Mouse (Mus musculus): ENCODE data around the gene Sgms2. TPM values are rescaled to one million over a fixed set of nuclear protein-coding genes. Genes with fewer than 3 reads are reported as not detected.

The Sgms2 gene
- polyA plus RNA-seq, 1 experiment: 8.6 TPM

GRCm38 (mm10) chr3:131491980-131492379 is 769 bp upstream of the Sgms2 start:
- H3ac ChIP-seq (ENCODE audit: control insufficient read depth, insufficient read length, low read depth): no peak overlapping the region
- H3K36me3 ChIP-seq (ENCODE audit: control insufficient read depth, insufficient read depth): no peaks in the 10 kb centered on the region
- no peaks in the 10 kb centered on the region for H3K27me3 ChIP-seq (ENCODE audit: control insufficient read depth, insufficient read depth, insufficient read length)
- H3K79me3 ChIP-seq (ENCODE audit: low read depth): peaks cover 18% of the 10 kb centered on the region
- TF ChIP-seq FOSL1 (IDR thresholded peaks at IDR 0.05; ENCODE audit: insufficient read depth, low read length, poor library complexity, severe bottlenecking) (no peak), CTCF (IDR thresholded peaks at IDR 0.05; ENCODE audit: control insufficient read depth, insufficient read depth, insufficient read length) (no peak), USF1 (IDR thresholded peaks at IDR 0.05; ENCODE audit: low read depth) (no peak), MYOD1 (IDR thresholded peaks at IDR 0.05; ENCODE audit: control insufficient read depth, insufficient read length, low read depth) (no peak), MAX (IDR thresholded peaks at IDR 0.05) (no peak), MYOG (IDR thresholded peaks at IDR 0.05; ENCODE audit: control insufficient read depth, extremely low read depth, insufficient read length) (no peak), CEBPB (IDR thresholded peaks at IDR 0.05; ENCODE audit: low read depth) (no peak)
- peaks cover 29% of the 10 kb centered on the region for H3K79me2 ChIP-seq (ENCODE audit: control insufficient read depth, insufficient read depth)
- H3K4me3 ChIP-seq (ENCODE audit: insufficient read depth, poor library complexity, severe bottlenecking): no peak overlapping the region

- H3K27me3 ChIP-seq (ENCODE audit: control insufficient read depth, insufficient read depth, insufficient read length): no peaks in the 10 kb centered on the region
- peak overlapping the region; percentile 56 for H3K4me3 ChIP-seq (ENCODE audit: insufficient read depth, poor library complexity, severe bottlenecking)
- H3ac ChIP-seq (ENCODE audit: control insufficient read depth, insufficient read length, low read depth): peak overlapping the region; percentile 88
- H3K79me2 ChIP-seq (ENCODE audit: control insufficient read depth, insufficient read depth): peaks cover 46% of the 10 kb centered on the region
- TF ChIP-seq MAX (IDR thresholded peaks at IDR 0.05) (no peak), MYOD1 (IDR thresholded peaks at IDR 0.05; ENCODE audit: control insufficient read depth, insufficient read length, low read depth) (no peak), USF1 (IDR thresholded peaks at IDR 0.05; ENCODE audit: low read depth) (no peak), CEBPB (IDR thresholded peaks at IDR 0.05; ENCODE audit: low read depth) (no peak), FOSL1 (IDR thresholded peaks at IDR 0.05; ENCODE audit: insufficient read depth, low read length, poor library complexity, severe bottlenecking) (no peak), CTCF (IDR thresholded peaks at IDR 0.05; ENCODE audit: control insufficient read depth, insufficient read depth, insufficient read length) (no peak)
- no peaks in the 10 kb centered on the region for H3K36me3 ChIP-seq (ENCODE audit: control insufficient read depth, insufficient read depth)
- peaks cover 18% of the 10 kb centered on the region for H3K79me3 ChIP-seq (ENCODE audit: low read depth)
These were observed 885 bp downstream of the Sgms2 start for GRCm38 (mm10) chr3:131490143-131490908.

- TF ChIP-seq FOSL1 (IDR thresholded peaks at IDR 0.05; ENCODE audit: insufficient read depth, low read length, poor library complexity, severe bottlenecking): no peak
- no peak for TF ChIP-seq MAX (IDR thresholded peaks at IDR 0.05)
- no peak for TF ChIP-seq MYOG (IDR thresholded peaks at IDR 0.05; ENCODE audit: control insufficient read depth, extremely low read depth, insufficient read length)
- TF ChIP-seq MYOD1 (IDR thresholded peaks at IDR 0.05; ENCODE audit: control insufficient read depth, insufficient read length, low read depth): no peak
- no peak for TF ChIP-seq USF1 (IDR thresholded peaks at IDR 0.05; ENCODE audit: low read depth)
- TF ChIP-seq CTCF (IDR thresholded peaks at IDR 0.05; ENCODE audit: control insufficient read depth, insufficient read depth, insufficient read length): no peak
- TF ChIP-seq CEBPB (IDR thresholded peaks at IDR 0.05; ENCODE audit: low read depth): no peak
- H3ac ChIP-seq (ENCODE audit: control insufficient read depth, insufficient read length, low read depth): peak overlapping the region; percentile 88
- H3K27me3 ChIP-seq (ENCODE audit: control insufficient read depth, insufficient read depth, insufficient read length): no peaks in the 10 kb centered on the region
- H3K79me3 ChIP-seq (ENCODE audit: low read depth): peaks cover 23% of the 10 kb centered on the region
- peak overlapping the region; percentile 56 for H3K4me3 ChIP-seq (ENCODE audit: insufficient read depth, poor library complexity, severe bottlenecking)
- H3K36me3 ChIP-seq (ENCODE audit: control insufficient read depth, insufficient read depth): no peaks in the 10 kb centered on the region
- peaks cover 52% of the 10 kb centered on the region for H3K79me2 ChIP-seq (ENCODE audit: control insufficient read depth, insufficient read depth)
These were observed 1.5 kb downstream of the Sgms2 start for GRCm38 (mm10) chr3:131489657-131490142.

GRCm38 (mm10) chr3:131488969-131489368 is 2.2 kb downstream of the Sgms2 start:
- Histone ChIP-seq H3K27me3 (ENCODE audit: control insufficient read depth, insufficient read depth, insufficient read length) (no peaks in the 10 kb centered on the region), H3K4me3 (ENCODE audit: insufficient read depth, poor library complexity, severe bottlenecking) (peak overlapping the region; percentile 56)
- no peak for TF ChIP-seq MAX (IDR thresholded peaks at IDR 0.05)
- no peak for TF ChIP-seq USF1 (IDR thresholded peaks at IDR 0.05; ENCODE audit: low read depth)
- TF ChIP-seq MYOD1 (IDR thresholded peaks at IDR 0.05; ENCODE audit: control insufficient read depth, insufficient read length, low read depth): no peak
- no peak for TF ChIP-seq CTCF (IDR thresholded peaks at IDR 0.05; ENCODE audit: control insufficient read depth, insufficient read depth, insufficient read length)
- TF ChIP-seq MYOG (IDR thresholded peaks at IDR 0.05; ENCODE audit: control insufficient read depth, extremely low read depth, insufficient read length): no peak

GRCm38 (mm10) chr3:131488403-131488802 is 2.8 kb downstream of the Sgms2 start:
- Histone ChIP-seq H3K27me3 (ENCODE audit: control insufficient read depth, insufficient read depth, insufficient read length) (no peaks in the 10 kb centered on the region), H3ac (ENCODE audit: control insufficient read depth, insufficient read length, low read depth) (no peak overlapping the region), H3K4me3 (ENCODE audit: insufficient read depth, poor library complexity, severe bottlenecking) (no peak overlapping the region), H3K79me3 (ENCODE audit: low read depth) (peaks cover 30% of the 10 kb centered on the region), H3K79me2 (ENCODE audit: control insufficient read depth, insufficient read depth) (peaks cover 65% of the 10 kb centered on the region), H3K36me3 (ENCODE audit: control insufficient read depth, insufficient read depth) (no peaks in the 10 kb centered on the region)
- TF ChIP-seq MYOD1 (IDR thresholded peaks at IDR 0.05; ENCODE audit: control insufficient read depth, insufficient read length, low read depth) (no peak), FOSL1 (IDR thresholded peaks at IDR 0.05; ENCODE audit: insufficient read depth, low read length, poor library complexity, severe bottlenecking) (no peak), MYOG (IDR thresholded peaks at IDR 0.05; ENCODE audit: control insufficient read depth, extremely low read depth, insufficient read length) (no peak), CTCF (IDR thresholded peaks at IDR 0.05; ENCODE audit: control insufficient read depth, insufficient read depth, insufficient read length) (no peak), USF1 (IDR thresholded peaks at IDR 0.05; ENCODE audit: low read depth) (no peak), MAX (IDR thresholded peaks at IDR 0.05) (no peak), CEBPB (IDR thresholded peaks at IDR 0.05; ENCODE audit: low read depth) (no peak)

More at GRCm38 (mm10) chr3:131488969-131489368, 2.2 kb downstream of the Sgms2 start:
- H3K36me3 ChIP-seq (ENCODE audit: control insufficient read depth, insufficient read depth): no peaks in the 10 kb centered on the region
- peaks cover 27% of the 10 kb centered on the region for H3K79me3 ChIP-seq (ENCODE audit: low read depth)
- peak overlapping the region; percentile 25 for H3ac ChIP-seq (ENCODE audit: control insufficient read depth, insufficient read length, low read depth)
- H3K79me2 ChIP-seq (ENCODE audit: control insufficient read depth, insufficient read depth): peaks cover 59% of the 10 kb centered on the region
